Mouse (Mus musculus) thymus, postnatal 36 days (tissue): ENCODE measurements around the gene Cacna2d3.

ENCODE experiments used
- DNase-seq, 2 experiments: peaks; one replicate each; pipeline ENCODE4 v3.0.0; 2022; ENCODE audit warnings: mixed read lengths in 2 of 2

Cacna2d3 gene

GRCm38 (mm10) chr14:29639266-29639665, 82.4 kb downstream of the Cacna2d3 start:
- no peak for DNase-seq

DNA sequence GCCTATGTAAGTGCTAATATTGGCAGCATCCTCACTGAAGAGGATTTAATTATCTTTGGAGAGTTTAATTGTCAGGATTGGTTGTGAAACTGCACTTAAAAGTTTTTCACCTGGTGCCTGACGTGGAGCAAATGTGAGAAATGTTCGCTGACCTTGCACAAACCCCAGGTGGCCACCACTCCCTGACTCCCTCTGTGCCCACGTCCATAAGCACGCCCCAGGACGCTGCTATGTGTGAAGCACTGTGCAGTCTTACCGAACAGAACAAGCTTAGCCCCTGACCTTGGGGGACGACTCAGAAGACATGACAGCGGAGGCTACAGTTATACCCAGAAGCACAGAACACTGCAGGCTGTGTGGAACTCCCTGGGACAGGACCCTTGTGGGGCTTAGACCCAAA, 93.5 kb downstream of the Cacna2d3 start:
- DNase-seq, result no peak

DNA sequence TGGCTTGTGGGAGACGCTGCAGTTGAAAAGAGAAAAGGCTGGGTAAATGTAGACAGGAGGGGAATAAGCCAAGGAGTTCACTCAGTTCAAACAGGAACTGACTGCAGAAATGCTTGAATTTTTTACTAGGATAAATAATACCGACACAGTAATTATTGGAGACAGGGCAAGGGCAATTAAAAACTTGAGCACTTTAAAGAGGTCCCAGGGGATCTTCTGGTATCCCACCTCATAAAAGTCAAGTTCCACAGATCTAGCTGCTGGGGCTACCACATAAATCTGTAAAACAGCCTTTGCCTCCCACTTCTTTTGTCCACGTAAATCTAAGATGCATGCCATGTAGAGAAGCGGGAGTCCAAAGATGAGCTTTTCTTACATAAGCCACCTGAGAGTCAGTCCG, 109.2 kb downstream of the Cacna2d3 start:
- DNase-seq, result no peak

DNA sequence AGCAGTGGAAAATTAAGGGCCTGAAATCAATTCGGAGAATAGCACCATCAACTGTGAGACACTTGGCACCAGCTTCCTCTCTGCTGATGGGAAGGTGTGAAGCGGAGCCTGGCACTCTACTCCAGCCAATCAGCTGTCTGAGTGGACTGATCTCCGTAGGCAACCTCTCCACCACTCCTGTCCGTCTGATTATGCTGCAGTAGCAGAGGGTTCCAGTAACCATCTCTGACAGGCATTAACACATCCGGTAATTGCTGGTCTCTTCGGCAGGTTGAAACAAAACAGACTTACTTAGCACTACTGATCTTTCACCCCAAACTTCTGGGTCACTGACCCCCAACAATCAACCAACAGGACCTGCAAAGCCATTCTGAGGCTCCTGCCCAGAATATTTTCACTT, 112.9 kb downstream of the Cacna2d3 start:
- no peak for DNase-seq

GRCm38 (mm10) chr14:29599428-29599827, 122.2 kb downstream of the Cacna2d3 start:
- DNase-seq, result no peak

- no peak for DNase-seq
Measured at GRCm38 (mm10) chr14:29592896-29593295, 128.8 kb downstream of the Cacna2d3 start.

GRCm38 (mm10) chr14:29589628-29590027, 132.0 kb downstream of the Cacna2d3 start:
- no peak for DNase-seq

GRCm38 (mm10) chr14:29581961-29582360, 139.7 kb downstream of the Cacna2d3 start:
- no peak for DNase-seq

DNA sequence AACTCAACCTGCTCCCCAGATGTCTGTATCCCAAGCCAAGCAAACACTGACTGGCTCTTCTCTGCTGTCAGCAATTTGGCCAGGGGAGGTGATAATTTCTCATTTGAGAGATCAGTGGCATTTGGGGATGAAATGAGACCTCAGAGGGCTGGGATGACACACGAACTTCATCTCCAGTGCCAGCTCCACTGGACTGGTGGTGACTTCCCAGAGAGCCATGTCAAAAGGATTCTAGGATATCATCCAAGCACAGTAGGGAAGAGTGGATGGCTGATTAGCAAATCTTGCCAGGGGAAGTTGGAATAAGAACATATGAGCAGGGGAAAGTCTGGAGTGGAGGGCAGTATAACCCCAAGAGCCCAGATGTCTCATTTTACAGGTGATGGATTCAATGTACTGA, 143.9 kb downstream of the Cacna2d3 start:
- no peak for DNase-seq

- no peak for DNase-seq
Measured at GRCm38 (mm10) chr14:29575551-29575950, 146.1 kb downstream of the Cacna2d3 start.

GRCm38 (mm10) chr14:29562704-29563103, 159.0 kb downstream of the Cacna2d3 start:
- DNase-seq, result no peak

GRCm38 (mm10) chr14:29561122-29561834, 160.4 kb downstream of the Cacna2d3 start:
- DNase-seq, result no peak

GRCm38 (mm10) chr14:29558440-29558839, 163.2 kb downstream of the Cacna2d3 start:
- no peak for DNase-seq

GRCm38 (mm10) chr14:29556152-29556551, 165.5 kb downstream of the Cacna2d3 start:
- DNase-seq, result no peak

DNA sequence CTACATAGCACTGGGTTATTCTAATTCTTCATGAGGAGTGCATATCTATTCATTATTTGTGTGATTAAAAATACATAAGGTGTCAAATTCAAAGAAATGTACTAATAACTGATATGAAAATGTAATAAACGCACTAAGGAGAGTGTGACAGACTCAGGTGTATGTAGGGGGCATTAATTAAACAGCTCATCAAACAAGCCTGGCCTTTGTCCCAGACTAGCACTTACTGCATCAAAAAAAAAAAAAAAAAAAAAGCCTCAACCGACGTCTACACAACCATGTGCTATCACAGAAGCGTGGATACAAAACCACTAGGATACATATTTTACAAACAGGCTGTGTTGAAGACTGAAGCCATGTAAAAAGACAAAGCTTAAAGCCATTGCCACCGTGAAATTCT, 169.2 kb downstream of the Cacna2d3 start:
- DNase-seq, result no peak

DNA sequence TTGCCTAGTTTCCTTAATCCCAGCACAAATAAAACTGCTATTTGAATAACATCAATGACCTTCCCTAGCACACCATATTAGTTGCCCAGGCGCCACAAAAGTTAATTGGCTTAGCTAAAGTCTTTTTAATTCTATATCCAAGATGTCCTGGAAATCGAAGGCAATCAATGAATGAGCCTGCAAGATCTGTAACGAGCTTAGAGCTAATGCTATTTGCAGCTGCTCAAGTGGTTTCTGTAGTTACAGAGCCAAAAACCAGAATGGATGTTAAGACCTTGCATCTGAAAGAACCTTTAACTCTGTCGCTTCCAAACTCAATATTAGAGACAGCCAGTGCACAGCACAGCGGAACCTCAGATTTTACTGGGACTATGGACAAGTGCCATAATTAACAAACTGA, 173.0 kb downstream of the Cacna2d3 start:
- no peak for DNase-seq

DNA sequence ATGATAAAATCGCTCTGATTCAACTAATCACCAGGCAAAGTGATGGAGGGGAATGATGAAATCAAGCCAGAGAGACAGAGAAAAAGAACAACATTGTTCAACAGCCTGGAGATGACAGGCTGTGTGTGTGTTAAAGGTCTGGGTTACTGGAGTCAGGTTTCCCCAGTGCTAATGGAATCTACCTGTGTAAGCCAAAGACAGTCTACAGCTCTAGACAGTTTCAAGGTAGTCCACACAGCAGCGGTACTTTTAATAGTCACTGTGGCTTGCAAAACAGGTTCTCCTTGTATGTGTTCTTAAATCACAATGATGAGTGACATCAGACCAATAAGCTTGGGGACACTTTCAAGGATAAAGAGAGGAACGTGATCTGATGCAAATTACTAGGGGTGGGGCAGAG, 191.1 kb downstream of the Cacna2d3 start:
- DNase-seq, result no peak

DNA sequence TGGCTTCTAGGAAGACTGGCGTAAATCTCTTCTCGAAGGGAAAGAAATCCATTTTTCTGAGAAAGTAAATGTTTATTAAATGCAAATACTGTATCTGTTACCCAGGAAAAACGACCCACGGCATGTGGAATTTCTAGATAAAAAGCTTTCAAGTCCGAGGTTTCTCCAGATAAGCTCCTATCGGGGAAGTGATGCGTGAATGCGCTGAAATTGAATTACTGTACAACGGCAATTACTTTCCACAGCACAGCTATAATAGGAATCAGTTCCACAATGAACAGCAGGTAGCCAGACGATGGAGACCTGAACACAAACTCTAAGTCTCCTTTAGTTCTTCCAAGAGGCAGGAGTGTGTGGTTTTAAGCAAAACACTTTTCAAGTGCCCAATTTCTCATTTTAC, 193.0 kb downstream of the Cacna2d3 start:
- no peak for DNase-seq

DNA sequence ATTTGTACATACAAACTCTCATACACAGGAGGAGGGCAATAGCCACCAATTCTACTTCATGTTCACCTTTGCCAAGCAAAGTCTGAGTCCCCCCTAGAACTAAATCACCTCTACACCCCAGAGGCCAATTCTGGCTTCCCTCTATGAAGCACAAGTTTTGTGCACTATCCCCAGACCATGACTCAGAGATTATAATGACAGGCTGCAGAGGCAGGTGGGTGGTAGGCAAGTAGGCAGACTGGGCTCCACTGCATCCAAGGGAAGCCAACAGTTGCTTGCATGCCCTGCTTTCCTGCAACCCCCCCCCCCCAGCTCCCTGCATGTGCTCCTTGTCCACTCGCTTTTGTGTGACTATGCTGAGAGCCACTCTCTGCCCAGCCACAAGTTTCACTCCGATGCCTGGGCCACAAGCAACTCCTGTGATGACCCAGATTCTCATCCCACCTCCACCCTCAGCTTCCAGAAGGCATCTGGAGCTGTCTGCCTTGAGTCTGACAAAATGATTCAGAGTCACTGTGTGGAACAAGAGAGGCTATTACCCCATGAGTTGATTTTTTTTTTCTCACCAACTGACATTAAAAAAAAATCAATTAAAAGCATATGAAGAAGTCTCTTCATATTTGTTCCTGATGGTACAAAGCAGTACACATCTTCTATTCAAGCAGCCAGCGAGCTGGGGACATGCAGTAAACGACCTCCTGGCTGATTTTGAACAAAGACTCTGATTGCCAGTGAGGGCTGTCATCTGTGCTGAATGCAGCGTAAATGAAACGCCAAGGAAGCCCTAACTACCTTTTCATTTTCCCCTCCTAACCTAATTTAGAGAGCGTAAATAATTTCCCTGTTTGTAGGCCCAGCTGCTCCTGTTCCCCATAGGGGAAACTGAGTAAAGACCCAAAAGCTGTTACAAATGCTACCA, 201.7 kb downstream of the Cacna2d3 start:
- DNase-seq, result no peak

DNA sequence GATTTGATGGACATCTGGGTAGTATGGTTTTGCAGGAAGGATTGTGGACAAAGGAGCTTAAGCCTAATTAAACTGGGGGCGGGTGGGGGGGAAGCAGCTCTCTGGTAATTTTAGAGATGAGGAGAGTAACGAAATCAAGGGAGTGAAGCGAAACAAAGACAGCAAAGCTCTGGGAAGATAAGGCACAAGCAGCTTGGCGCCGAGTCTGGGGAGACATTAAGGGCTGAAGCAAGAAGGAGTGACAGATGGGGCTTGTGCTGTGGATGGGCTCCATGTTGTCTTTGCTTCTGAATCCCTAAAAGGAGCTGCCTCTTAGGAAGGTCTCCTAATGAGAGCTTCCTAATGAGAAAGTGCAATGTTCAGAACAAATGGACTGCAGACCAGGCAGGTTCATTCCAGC, 219.0 kb downstream of the Cacna2d3 start:
- DNase-seq, result no peak

- no peak for DNase-seq
Measured at GRCm38 (mm10) chr14:29498546-29499290, 222.9 kb downstream of the Cacna2d3 start.

- no peak for DNase-seq
Measured at GRCm38 (mm10) chr14:29496552-29496951, 225.1 kb downstream of the Cacna2d3 start.

GRCm38 (mm10) chr14:29491786-29492185, 229.9 kb downstream of the Cacna2d3 start:
- no peak for DNase-seq
